Mouse (Mus musculus) gastrocnemius, postnatal 4 days (tissue): ENCODE data around the gene Tox2. TPM values are rescaled to one million over a fixed set of nuclear protein-coding genes. Genes with fewer than 3 reads are reported as not detected.
A peak's percentile ranks its signal among the peaks of the same experiment; 100 is the strongest.

Experiments
- DNase-seq, 2 experiments: peaks; one replicate each; pipeline ENCODE4 v3.0.0; 2021 to 2022; ENCODE audit warnings: low spot score in 2 of 2, mixed read lengths in 2 of 2
- total RNA-seq, 2 experiments: library from RNA; stranded (reverse); gene quantifications; 2 replicates each; pipeline ENCODE4 v1.2.3; 2021

The Tox2 gene
- total RNA-seq, 2 experiments from 2014 or later: 1.5 to 1.9 TPM

DNA sequence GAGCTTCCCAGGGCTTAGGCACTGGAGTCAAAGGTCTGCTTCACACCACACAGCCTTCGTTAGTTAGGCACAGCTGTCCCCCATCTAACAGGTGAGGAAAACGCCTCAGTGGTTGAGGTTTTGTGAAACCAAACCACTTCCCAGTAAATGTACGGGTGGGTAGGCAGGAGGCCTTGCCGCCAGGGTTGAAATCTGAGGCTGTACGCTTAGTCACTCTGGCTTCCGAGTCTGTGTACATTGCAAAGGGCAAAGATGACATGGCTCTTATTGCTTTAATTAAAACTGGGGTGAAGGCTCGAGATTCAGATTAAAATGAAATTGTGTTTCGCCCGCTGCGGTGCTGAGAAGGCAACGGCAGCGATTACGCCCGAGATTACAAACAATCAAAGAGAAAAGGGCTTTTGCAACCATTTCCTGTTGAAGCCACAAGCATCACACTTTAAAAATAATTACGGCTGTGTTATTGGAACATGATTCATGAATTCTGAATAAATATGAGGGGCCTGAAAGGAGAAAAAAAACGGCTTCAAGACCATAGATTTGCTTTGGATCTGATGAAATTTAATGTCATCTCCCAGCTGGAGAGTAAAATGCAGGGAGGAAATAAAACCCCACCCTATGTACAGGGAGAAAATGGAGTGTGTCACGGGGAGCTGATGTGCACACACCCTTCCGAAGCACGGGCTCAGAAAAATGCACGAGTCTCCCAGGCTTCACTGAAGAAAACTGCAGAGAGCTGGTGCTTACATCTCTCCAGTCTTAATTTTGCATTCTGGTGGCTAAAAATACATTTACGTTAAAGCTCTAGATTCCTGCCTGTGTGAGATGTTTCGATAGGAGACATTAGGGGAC lies 50.5 kb downstream of the Tox2 start:
- DNase-seq: no peak

DNA sequence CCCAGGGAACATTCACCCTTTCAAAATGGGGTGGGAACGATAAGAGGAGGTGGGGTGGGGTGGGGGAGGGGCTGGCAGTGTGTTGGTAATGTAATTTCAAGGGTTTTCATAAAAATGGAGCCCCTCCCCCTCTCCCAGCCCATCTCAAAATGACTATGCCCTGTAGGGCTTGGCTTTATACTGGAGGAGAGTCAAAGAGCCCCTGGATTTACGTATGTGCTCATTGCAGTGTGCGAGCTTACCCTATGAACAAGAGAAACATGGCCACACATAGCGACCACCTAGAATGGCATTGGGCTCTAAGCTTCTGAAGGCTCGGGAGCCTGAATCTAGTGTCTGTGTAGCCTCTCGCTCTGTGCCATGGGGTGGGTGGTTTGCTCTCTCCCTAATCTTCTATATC lies 51.3 kb downstream of the Tox2 start:
- no peak for DNase-seq

DNA sequence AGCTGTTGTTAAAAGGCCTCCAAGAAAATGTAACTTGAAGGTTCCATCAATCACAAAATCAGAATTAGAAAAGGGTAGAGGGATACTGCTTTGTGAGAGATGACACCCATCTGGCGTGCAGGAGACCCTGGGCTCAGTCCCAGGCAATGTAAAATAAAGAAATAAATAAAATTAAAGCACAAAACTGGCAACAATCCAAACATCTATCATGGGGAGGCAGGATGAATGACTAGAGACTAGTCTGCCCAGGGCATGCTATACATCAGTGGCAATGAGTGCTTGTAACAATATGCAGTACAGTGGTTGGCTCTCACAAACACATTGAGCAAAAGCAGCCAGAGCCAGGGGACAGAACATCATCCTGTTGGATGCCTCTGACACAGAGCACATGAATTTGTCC lies 53.8 kb downstream of the Tox2 start:
- no peak for DNase-seq

DNA sequence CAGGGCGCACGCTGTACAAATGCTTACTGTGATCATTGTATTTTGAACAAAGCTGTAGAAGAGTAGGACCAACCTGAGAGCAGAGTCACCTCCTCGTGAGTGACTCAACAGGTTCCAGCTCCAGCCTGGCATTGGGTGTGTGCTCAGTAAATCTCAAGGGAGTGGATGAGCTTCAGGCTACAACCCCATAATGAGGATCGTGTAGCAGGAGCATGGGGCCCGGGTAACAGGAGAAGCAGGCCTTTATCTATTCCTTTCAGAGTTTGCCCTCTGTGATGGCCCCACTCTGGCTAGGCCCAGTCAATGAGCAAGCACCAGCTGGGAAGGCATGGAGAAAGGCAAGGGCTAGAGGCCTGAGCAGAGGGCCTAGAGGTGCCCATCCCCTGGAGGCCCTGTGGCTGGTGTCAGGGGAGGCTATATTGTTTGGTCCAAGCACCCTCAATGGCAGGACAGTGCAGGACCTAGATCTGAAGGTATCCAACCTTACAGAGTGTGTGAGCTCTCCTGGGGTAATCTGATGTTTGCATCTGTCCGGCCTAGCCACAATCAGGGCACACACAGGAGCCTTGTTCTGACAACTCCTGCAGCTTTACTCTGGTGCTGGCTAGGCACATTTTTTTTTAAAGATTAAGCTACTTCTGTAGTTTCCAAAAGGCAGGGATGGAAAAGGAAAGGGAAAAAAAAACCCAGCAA lies 58.6 kb downstream of the Tox2 start:
- no peak for DNase-seq

DNA sequence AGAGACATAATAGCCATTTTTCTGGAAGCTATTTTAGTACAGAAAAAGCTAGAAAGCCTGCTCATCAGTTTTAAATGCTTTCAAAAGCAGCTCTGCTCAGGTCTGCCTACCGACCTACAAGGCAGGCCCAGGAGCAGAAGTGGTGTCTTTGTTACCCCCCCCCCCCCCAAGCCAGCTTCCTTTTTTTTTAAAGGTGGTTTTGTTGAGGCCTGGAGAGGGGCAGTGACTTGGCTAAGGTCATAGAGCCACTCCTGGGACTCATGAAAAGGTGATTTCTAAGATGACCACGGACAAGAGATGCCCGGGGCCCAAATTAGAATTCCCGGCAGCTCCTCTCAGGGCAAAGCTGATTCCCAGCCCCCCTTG lies 59.1 kb downstream of the Tox2 start:
- DNase-seq: no peak

DNA sequence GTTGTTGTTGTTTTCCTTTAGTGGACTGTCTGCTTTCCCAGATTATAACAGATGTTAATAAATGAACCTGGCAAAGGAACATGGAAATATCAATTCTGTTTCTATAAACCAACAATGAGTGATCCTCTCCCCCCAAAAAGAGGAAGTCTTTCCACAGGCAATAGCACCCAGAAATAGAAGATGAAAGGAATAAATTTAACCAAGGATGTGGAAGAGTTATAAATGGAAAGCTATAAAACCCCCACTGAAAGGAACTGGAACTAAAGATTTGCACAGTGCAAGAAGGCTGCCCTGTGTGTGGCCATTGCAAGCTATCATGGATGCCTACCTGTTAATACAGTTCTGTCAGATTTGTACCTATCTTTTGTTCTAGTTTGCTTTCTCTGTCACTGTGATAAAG lies 64.2 kb downstream of the Tox2 start:
- DNase-seq: no peak

DNA sequence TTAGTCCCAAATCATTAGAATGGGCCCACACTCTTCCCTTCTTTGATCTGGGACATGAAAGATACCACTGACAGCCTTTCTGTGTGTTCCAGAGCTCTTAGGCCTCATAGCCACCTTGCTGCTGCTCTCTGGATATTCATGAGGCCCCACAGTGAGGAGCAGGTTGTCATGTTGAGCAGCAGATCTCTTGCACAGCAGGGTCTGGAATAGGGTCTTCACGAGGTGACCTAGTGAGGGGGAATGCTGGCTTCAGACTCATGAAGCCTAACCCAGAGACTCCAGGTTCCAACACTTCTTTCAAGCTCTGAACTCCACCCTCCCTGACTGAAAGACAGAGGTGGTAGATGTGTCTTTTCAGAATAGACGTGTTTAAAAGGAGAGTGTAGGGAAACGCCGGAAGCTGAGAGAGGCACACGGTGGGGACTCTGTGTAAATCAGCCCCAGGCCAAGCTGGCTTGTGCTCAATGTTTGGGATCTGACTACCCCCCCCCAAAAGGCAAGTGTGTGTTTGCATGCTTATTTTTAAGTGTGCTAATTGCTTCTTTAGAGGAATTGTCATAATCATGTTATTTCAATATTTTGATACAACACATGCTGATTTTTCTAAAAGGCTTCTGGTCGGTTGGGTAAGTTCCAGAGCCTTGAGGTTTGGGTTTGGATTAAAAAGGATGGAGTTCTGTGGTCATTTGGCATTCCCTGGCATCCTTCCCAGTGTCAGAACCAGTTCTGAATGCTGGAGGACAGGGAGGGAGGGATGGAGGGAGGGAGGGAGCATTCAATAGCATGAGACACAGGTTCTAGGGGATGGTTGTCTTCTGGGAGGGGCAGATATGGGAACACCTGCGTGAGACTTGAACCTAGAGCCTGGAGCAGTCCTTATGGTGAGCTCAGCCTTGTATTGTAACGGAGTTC lies 68.9 kb downstream of the Tox2 start:
- no peak for DNase-seq

DNA sequence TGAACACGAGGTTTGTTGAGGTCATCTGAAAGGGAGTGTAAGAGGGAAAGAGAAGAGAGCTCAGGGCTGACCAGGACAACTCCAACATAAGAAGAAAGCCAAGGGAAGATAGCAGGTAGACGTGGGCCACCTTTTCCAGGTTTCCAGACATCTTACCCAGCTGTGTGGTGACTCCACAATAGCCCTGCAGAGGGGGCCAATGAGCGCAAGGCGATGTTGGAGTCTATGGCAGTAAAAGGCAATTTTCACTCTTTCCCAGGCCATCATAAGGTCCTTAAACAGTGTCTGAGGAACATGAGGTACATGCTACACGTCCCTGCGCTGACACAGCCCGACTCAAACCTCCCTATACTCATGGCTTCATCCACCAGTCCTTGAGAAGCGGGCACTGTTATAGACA lies 70.9 kb downstream of the Tox2 start:
- no peak for DNase-seq

DNA sequence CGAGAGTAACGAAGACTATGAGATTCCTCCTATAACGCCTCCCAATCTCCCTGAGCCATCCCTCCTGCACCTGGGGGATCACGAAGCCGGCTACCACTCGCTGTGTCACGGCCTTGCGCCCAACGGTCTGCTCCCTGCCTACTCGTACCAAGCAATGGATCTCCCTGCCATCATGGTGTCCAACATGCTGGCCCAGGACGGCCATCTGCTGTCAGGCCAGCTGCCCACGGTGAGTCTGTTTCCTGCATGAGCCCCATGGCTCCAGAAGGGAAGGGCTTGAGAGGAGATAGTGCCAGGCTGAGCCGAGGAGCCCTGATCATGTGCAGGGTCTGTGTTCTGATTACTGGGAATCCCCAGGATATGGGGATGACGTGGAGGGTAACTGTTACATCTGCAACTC lies 73.1 kb downstream of the Tox2 start:
- no peak for DNase-seq

DNA sequence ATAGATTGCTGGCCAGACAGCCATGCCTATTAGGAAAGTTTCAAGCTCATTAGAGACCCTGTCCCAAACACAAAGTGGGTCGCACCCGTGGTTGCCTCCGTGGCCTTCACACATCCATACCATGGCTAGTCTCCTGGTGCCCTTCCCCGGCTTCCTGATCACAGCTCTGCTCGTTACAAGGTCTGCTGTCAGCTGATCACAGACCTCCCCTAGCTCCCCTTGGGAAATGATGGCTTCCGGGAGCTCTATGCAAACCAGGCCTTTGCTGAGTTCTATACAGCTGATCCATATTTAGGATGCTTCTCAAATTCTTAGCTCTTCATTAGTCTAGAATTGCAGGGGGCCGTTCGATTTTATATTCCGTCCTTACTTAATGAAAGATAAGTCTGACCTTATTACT lies 75.1 kb downstream of the Tox2 start:
- no peak for DNase-seq

DNA sequence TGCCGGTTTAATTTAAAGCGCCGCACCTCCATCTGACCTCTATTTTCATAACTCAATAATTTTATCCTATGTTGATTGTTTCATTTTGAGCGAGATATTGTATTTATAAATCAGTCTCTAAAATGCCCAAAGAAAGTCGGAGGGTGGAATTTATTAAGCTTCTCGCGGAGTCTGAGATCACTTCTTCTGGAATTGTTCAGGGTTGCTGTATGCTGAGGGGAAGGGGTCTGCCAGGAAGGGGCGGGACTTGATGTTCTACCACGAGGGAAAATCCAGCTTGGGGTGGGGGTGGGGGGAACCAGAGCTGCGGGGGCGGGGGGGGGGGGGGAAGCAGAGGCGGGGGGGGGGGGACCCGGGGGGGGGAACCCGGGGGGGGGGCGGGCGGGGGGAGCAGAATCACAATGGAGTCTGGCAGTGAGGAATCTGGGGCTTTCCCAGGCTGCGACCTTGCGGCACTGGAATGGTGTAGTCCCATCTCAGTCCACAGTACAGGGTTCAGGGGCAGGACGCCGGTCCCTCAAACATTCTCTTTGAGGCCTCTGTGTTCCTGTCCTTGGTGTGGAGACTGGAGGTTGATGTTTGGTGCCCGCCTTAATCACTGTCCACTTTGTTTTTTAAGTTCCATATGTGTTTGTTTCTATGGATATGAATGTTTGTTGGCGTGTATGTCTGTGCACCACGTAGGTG lies 77.9 kb downstream of the Tox2 start:
- no peak for DNase-seq

DNA sequence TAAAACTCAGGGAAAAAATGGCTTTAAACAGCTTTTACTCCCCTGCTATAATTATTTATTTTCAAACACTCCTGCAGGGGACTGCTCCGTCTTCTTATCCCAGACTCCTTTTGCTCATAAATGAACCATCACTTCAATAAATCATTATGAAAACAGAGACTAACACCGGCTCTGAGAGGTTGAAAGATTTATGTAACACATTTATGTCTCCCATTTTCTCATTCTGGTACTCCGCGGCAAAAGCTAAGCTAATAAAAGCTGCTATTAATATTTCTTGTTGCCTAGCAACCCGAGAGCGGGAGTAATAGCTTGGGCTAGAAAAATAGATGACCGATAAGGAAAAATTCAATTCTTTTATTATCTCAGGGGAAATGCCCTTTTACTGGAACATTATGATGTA lies 81.9 kb downstream of the Tox2 start:
- DNase-seq: no peak

DNA sequence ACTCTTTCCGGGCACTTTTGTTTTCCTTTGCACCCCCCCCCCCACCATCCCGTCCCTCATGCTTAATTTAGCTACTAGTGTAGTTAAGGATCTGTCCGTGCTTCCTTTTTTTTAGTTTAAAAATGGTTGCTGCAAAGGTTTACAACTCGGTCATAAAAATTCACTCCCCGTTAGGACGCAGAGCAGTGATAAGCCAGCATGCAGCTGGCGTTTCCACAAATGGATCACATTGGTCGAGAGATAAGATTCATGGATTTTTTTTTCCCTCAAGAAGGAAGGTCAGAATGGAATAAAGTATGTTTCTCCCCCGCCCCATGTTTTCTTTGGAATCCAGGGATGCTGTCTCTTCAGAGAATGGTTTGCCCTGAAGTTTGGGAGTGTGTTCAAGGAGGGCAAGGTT lies 82.4 kb downstream of the Tox2 start:
- DNase-seq: no peak

DNA sequence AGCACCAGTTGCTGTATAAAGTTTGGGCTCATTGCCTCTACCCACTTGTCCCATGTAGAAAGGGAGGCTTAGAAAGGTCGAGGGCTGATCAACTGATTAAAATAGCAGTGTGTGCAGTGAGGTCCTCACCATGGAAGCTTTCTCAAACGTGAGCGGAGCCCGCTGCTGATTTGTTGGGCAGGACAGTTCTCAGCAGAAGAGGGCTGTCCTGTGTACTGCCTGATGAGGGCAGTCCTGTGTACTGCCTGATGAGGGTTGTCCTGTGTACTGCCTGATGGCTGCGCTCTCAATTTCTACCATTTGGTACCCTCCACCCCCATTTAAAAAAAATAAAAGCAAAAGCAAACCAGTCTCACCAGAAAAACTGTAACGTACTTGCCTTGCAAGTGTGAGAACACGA lies 82.8 kb downstream of the Tox2 start:
- no peak for DNase-seq

DNA sequence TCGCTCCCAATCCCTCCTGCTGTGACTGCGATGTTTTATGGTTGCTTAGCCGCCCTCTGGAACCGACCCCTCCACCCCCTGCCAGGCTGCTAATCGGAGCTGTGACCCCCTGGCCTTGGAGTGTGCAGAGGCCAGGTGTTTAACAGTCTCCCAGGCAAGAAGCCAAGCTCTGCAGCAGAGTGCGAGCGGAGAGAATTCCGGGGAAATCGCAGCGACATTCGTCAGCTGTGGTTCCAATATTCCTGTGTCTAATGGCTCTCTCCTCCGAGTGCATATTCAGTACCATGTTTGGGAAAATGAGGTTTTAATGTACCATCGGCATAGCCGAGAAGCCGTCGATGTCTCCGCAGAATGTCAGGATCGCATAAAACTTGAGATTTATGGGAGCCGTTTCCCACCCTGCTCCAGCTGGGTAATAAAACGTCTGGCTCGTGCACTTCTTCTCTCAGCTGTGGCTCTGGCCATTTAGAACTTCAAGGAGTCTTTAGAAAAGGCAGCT lies 86.0 kb downstream of the Tox2 start:
- DNase-seq: peak in 1 of 2 experiments; percentile 69

DNA sequence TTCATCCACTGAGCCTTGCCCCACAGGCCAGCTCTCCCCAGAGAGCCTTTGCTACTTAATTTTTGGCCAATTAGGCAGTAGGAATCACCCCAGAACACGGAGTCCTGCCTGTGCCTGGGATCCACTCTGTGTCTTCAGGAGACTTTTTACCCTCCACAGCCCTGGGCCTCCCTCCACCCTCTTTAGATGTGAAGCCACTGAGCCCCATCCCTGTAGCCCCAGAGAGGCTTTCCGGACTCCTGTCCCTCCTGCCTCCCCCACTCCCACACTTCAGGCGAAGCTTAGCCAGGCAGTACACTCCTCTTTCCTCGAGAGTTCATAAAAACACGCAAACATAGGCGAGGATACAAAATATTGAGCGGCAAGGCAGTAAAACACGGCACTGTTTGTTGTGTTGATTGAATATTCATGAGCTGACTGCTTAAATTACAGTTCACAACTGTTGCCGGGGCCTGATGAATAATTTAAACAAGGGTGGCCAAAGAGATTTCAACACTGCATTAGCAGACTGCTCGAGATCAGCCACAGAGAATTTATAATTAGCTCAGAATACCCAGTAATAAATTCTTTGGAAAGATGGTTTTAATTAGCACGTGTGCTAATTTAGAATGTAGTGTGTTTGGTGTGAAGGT lies 94.2 kb downstream of the Tox2 start:
- no peak for DNase-seq

DNA sequence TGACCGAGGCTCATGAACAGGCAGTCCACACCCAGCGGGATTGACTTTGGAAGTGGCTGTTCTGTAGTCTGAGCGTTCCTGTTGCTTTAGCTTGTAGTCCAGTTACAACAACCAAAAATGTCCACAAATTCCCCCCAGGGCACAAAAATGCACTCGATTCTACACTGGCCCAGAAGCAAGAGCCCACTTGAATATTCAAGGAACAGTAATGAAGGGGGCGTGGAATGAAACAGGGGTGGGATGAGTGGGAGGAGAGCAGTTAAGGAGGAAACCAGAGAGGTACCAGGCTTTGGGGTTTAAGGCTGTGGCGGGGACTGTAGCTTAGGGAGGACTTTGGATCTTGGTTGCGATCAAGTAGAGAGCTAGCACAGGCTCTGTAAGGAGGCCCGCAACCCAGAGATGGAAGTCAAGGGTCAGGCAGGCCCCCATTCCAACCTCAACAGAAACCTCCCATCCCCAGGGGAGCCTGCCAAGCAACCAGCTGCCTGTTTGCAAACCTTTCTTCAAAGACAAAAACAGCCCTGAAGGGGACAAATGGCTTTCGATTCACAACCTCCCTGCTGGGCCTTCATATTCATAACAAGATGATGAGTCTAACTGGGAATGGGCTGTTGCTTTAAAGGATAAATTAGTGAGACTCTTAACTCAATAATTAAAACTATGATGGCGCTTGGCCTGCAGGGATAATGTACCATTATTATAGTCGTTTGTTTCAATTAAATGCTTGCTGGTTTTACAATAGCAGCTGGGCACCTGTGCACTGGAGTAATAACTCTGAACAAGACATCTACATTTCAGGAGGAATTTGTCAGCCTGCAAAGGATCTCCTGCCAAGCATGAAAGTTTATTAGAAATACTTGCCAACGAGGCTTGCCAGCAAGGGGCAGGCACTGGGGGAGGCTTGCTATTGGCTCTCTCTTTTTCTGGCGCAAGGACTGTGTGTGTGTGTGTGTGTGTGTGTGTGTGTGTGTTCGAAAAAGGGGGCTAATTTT lies 97.4 kb downstream of the Tox2 start:
- DNase-seq: no peak

DNA sequence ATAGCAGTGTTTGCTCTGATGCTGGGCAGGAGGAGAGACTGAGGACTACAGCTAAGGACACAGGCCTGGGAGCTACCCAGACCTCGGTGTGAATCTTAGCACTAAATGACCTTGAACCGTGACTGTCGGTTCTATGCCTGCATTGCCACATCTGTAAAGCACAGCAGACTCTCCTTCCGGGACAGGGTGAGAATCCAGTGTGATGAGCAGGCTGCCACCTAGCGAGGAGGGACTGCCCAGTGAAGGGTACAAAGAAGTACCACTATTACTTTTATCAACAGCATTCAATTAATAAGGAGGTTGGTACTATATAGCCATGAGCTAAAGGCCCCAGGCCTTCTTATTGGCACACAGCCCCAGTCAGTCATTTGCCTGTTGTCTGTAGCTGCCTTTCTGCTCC lies 98.7 kb downstream of the Tox2 start:
- no peak for DNase-seq

DNA sequence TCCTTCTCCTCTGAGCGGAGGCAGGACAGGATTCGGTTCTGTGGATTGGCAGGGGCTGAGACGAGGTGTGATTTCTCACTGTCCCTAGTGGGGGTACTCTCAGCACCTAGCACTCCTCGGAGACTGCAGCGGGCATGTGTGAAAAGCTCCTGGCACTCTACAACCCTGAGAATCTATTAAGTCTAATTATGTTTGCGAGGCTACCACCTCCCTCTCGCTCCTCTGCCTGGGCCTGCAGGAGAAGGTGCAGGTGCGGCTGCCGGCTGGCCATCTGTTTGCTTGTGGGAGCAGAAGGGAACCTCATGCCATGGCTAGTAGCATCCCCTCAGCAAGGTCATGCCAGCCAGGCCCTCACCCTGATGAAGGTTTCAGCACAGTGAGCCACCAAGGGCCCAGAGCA lies 100.1 kb downstream of the Tox2 start:
- DNase-seq: no peak
